Mouse (Mus musculus) neutrophil, adult 5-6 weeks (primary cell): Measurements from ENCODE around the gene Plekha7. TPM values are rescaled to one million over a fixed set of nuclear protein-coding genes. Genes with fewer than 3 reads are reported as not detected.

Source experiments
- ATAC-seq: fragments of 151-379, 151-347 bp; 2 replicates; pipeline ENCODE4 v1.8.0; 2017; ENCODE audit warnings: mild to moderate bottlenecking, moderate TSS enrichment; ENCODE audit not compliant: insufficient number of reproducible peaks, poor library complexity, low FRiP score, severe bottlenecking; ENCODE audit errors: extremely low read depth
- total RNA-seq: library from RNA; stranded (forward); fragments of 200-1000 nt; gene quantifications from 2 replicates; pipeline ENCODE4 v1.2.3, GENCODE M21; 2017

The Plekha7 gene
- total RNA-seq, 1 experiment from 2014 or later, result 5.4 TPM

- ATAC-seq, result no peak
Observed at GRCm38 (mm10) chr7:116122981-116123596, 185.1 kb downstream of the Plekha7 start.

GRCm38 (mm10) chr7:116121202-116121601 is 187.0 kb downstream of the Plekha7 start:
- ATAC-seq, result no peak

GRCm38 (mm10) chr7:116120737-116121136 is 187.4 kb downstream of the Plekha7 start:
- no peak for ATAC-seq

GRCm38 (mm10) chr7:116119306-116119857 is 188.8 kb downstream of the Plekha7 start:
- no peak for ATAC-seq

GRCm38 (mm10) chr7:116115991-116116390 is 192.2 kb downstream of the Plekha7 start:
- ATAC-seq, result no peak

GRCm38 (mm10) chr7:116115216-116115930 is 192.8 kb downstream of the Plekha7 start:
- ATAC-seq, result no peak

GRCm38 (mm10) chr7:116111546-116111945 is 196.6 kb downstream of the Plekha7 start:
- ATAC-seq, result no peak

- no peak for ATAC-seq
Observed at GRCm38 (mm10) chr7:116110661-116111060, 197.5 kb downstream of the Plekha7 start.

GRCm38 (mm10) chr7:116103091-116103490 is 205.1 kb downstream of the Plekha7 start:
- ATAC-seq, result no peak

- no peak for ATAC-seq
Observed at GRCm38 (mm10) chr7:116099952-116100528, 208.1 kb downstream of the Plekha7 start.

GRCm38 (mm10) chr7:116093466-116093850 is 214.7 kb downstream of the Plekha7 start:
- ATAC-seq, result peak; percentile 28; the same call in 1 of the 2 replicates

GRCm38 (mm10) chr7:116092710-116093465 is 215.3 kb downstream of the Plekha7 start:
- ATAC-seq, result peak; percentile 99

GRCm38 (mm10) chr7:116084366-116084765 is 223.8 kb downstream of the Plekha7 start, which contains the start of gene Gm4353:
Gene Gm4353, minus strand, starts transcription at chr7:116084635.
- ATAC-seq, result peak; percentile 60

Other genes starting within 250 kb of the Plekha7 start
- 0.98 TPM in 1 of 2 replicates, not detected in the other for gene Gm4353, start 223.7 kb downstream of the Plekha7 start, total RNA-seq
- gene Rps13, start 25.8 kb upstream of the Plekha7 start, total RNA-seq, result 1,522 and 1,553 TPM in 2 replicates
- gene Pik3c2a, start 135.1 kb upstream of the Plekha7 start, total RNA-seq, result 57.8 and 58.4 TPM in 2 replicates
- gene Nucb2, start 196.0 kb upstream of the Plekha7 start, total RNA-seq, result 30.6 and 31.2 TPM in 2 replicates